Mouse (Mus musculus): ENCODE data around the gene Rtl8b. TPM values are rescaled to one million over a fixed set of nuclear protein-coding genes. Genes with fewer than 3 reads are reported as not detected.
A peak's percentile ranks its signal among the peaks of the same experiment; 100 is the strongest.

The Rtl8b gene
- 38.2 and 50.0 TPM in 2 replicates for polyA plus RNA-seq (2012; rRNA removed)

DNA sequence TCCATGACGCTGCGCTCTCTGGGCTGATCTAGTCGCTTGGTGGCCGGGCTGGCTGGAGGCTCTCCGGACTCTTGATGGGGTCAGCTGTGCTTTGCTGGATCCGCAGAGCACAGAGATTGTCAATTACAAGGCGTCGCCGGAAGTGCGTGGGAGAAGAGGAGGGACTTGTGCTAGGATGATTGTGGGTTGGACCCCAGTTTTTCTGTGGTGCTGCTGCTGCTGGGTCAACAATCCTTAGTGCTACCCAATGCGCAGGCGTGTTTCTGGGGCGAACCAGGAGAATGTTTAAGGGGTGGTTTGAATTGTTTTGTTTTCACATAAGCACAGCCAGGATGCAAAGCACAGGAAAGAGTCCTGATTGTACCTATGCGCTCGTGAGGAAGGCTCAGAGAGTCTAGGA lies at the start of gene Rtl8b:
TSS of gene Rtl8b (minus strand) at position 115 of the 400 bp plus-strand sequence.
- TF ChIP-seq CTCF (IDR thresholded peaks at IDR 0.05; ENCODE audit: extremely low read depth, insufficient read depth, insufficient read length, insufficient replicate concordance) (no peak), POLR2A (IDR thresholded peaks at IDR 0.05; ENCODE audit: low read depth, low read length) (no peak)
- DNase-seq (ENCODE audit: low read depth in 1 of 2, low spot score in 2 of 2): peak; percentile 54 to 59
- Histone ChIP-seq H3K4me3 (ENCODE audit: extremely low read depth, insufficient read depth, insufficient read length) (peak within 1 kb of the TSS; percentile 48), H3K27ac (ENCODE audit: insufficient read depth, low read length) (no peak within 1 kb of the TSS), H3K27me3 (ENCODE audit: control insufficient read depth, insufficient read depth, low read length) (no peaks in the 10 kb centered on the region), H3K4me1 (ENCODE audit: control insufficient read depth, insufficient read depth, insufficient read length) (no peaks in the 10 kb centered on the region), H3K36me3 (ENCODE audit: control insufficient read depth, insufficient read depth, low read length) (no peaks in the 10 kb centered on the region)
- 23% methylated on average over 14 of the region's 15 CpGs for WGBS

DNA sequence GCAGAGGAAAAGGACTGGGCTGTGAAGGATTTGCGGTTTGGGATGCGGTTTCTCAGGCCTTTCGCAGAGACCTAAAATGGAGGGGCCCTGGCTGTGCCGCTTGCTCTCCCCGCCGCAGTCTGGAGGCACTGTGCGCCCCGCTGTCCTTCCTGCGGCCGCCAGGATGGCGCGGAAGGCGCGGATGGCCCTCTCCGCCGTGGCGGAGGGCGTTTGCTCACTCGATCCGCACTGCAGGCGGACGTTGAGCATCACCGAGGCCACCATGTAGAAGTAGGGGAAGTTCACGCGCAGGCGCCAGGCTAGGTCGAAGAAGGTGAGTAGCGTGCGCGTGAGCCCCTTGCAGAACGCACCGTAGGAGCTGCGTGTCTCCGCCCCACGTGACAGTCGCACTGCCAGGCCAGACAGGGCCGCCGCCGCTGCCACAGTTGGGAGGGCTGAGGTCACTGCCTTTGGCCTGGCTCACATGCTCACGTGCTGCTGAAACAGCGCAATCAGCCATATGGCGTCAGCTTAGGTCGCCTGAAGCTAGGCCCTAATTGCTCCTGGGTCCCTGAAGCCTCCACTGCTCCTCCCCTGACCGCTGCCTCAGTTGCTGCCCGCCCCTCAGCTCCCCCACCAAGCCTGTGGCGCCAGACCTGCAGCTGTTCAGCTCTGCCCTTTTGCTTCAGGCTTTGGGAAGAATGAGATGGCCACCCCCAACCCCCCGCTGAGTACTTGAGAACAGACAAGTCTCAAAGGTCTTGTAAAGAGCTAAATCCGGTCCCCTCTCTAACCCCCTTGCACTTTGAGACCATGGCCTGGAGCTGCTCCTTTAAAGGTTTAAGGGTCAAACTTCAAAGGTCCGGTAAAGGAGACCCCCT lies 46.3 kb upstream of the Rtl8b start:
- Histone ChIP-seq H3K36me3 (ENCODE audit: control insufficient read depth, insufficient read depth, low read length) (no peaks in the 10 kb centered on the region), H3K4me3 (ENCODE audit: extremely low read depth, insufficient read depth, insufficient read length) (no peak overlapping the region), H3K27me3 (ENCODE audit: control insufficient read depth, insufficient read depth, low read length) (no peaks in the 10 kb centered on the region), H3K27ac (ENCODE audit: insufficient read depth, low read length) (no peak overlapping the region), H3K4me1 (ENCODE audit: control insufficient read depth, insufficient read depth, insufficient read length) (no peaks in the 10 kb centered on the region)
- TF ChIP-seq CTCF (IDR thresholded peaks at IDR 0.05; ENCODE audit: extremely low read depth, insufficient read depth, insufficient read length, insufficient replicate concordance) (no peak), POLR2A (IDR thresholded peaks at IDR 0.05; ENCODE audit: low read depth, low read length) (no peak)
- 34% methylated on average over 49 of the region's 49 CpGs for WGBS
- DNase-seq (ENCODE audit: low read depth in 1 of 2, low spot score in 2 of 2): no peak

DNA sequence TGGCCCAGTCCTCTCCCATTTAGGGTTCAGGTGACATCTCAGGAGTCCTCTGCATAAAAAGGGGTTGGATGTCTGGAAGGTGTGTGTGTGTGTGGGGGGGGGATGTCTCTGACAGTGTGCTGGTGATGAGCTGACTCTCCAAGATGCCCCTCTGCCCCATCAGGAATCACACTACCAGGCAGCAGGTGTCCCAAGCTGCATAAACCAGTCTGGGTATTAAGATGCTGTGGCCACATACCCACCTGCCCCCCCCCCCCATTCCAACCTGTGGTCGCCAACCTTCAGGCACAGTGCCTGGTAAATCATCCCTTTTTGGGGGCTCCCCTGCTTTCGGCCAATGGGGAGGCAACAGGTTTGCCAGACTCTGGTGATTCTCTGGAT lies 45.7 kb upstream of the Rtl8b start:
- H3K36me3 ChIP-seq (ENCODE audit: control insufficient read depth, insufficient read depth, low read length): no peaks in the 10 kb centered on the region
- H3K27me3 ChIP-seq (ENCODE audit: control insufficient read depth, insufficient read depth, low read length): no peaks in the 10 kb centered on the region
- H3K4me1 ChIP-seq (ENCODE audit: control insufficient read depth, insufficient read depth, insufficient read length): no peaks in the 10 kb centered on the region
- TF ChIP-seq CTCF (IDR thresholded peaks at IDR 0.05; ENCODE audit: extremely low read depth, insufficient read depth, insufficient read length, insufficient replicate concordance) (no peak), POLR2A (IDR thresholded peaks at IDR 0.05; ENCODE audit: low read depth, low read length) (no peak)
- WGBS: 75% methylated on average over 2 of the region's 2 CpGs
- H3K27ac ChIP-seq (ENCODE audit: insufficient read depth, low read length): no peak overlapping the region
- no peak for DNase-seq (ENCODE audit: low read depth in 1 of 2, low spot score in 2 of 2)
- H3K4me3 ChIP-seq (ENCODE audit: extremely low read depth, insufficient read depth, insufficient read length): no peak overlapping the region

DNA sequence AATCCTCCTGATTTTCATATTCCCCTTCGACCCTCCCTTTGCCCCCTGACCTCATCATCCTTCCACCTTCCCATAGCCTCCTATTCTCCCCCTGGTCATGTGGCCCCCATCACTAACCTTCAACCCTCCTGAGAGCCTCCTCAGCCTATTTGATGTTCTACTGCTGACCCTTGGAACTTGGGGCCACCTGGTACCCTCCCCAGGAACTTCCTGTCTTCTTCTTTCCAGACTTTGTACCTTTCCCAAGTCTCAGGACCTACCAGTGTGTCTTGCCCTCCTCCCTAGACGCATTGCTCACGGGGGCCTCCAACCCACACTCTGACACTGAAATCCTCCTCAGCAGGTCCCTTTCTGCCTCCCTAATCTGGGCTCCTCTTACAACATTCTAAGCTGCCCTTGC lies 32.5 kb upstream of the Rtl8b start:
- DNase-seq (ENCODE audit: low read depth in 1 of 2, low spot score in 2 of 2): no peak
- H3K4me1 ChIP-seq (ENCODE audit: control insufficient read depth, insufficient read depth, insufficient read length): no peaks in the 10 kb centered on the region
- WGBS: 82% methylated on average over 3 of the region's 3 CpGs
- H3K36me3 ChIP-seq (ENCODE audit: control insufficient read depth, insufficient read depth, low read length): no peaks in the 10 kb centered on the region
- H3K27me3 ChIP-seq (ENCODE audit: control insufficient read depth, insufficient read depth, low read length): no peaks in the 10 kb centered on the region
- TF ChIP-seq CTCF (IDR thresholded peaks at IDR 0.05; ENCODE audit: extremely low read depth, insufficient read depth, insufficient read length, insufficient replicate concordance) (no peak), POLR2A (IDR thresholded peaks at IDR 0.05; ENCODE audit: low read depth, low read length) (no peak)
- no peak overlapping the region for H3K27ac ChIP-seq (ENCODE audit: insufficient read depth, low read length)
- no peak overlapping the region for H3K4me3 ChIP-seq (ENCODE audit: extremely low read depth, insufficient read depth, insufficient read length)

DNA sequence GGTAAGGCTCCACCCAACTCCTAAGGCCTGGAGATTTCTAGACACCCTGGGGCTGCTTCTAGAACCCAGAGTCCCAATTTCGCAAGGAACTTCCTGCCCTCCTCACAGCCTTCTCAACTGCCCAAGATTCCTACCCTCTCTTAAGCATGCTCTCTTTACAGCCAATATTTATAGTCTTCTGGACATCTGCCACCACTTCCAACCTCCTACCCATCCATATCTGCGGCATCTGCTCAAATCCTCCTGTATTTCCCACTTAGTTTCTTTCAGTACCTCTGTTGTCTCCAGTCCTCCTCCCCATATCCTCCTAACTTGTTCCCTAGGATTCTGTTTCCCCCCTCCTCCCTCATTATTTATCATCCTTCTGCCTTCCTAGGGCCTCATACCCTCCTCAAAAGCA lies 29.0 kb upstream of the Rtl8b start:
- TF ChIP-seq CTCF (IDR thresholded peaks at IDR 0.05; ENCODE audit: extremely low read depth, insufficient read depth, insufficient read length, insufficient replicate concordance): no peak
- Histone ChIP-seq H3K4me1 (ENCODE audit: control insufficient read depth, insufficient read depth, insufficient read length) (no peaks in the 10 kb centered on the region), H3K36me3 (ENCODE audit: control insufficient read depth, insufficient read depth, low read length) (no peaks in the 10 kb centered on the region), H3K27ac (ENCODE audit: insufficient read depth, low read length) (no peak overlapping the region), H3K4me3 (ENCODE audit: extremely low read depth, insufficient read depth, insufficient read length) (no peak overlapping the region), H3K27me3 (ENCODE audit: control insufficient read depth, insufficient read depth, low read length) (no peaks in the 10 kb centered on the region)
- DNase-seq (ENCODE audit: low read depth in 1 of 2, low spot score in 2 of 2): no peak
- 94% methylated on average over 2 of the region's 2 CpGs for WGBS

DNA sequence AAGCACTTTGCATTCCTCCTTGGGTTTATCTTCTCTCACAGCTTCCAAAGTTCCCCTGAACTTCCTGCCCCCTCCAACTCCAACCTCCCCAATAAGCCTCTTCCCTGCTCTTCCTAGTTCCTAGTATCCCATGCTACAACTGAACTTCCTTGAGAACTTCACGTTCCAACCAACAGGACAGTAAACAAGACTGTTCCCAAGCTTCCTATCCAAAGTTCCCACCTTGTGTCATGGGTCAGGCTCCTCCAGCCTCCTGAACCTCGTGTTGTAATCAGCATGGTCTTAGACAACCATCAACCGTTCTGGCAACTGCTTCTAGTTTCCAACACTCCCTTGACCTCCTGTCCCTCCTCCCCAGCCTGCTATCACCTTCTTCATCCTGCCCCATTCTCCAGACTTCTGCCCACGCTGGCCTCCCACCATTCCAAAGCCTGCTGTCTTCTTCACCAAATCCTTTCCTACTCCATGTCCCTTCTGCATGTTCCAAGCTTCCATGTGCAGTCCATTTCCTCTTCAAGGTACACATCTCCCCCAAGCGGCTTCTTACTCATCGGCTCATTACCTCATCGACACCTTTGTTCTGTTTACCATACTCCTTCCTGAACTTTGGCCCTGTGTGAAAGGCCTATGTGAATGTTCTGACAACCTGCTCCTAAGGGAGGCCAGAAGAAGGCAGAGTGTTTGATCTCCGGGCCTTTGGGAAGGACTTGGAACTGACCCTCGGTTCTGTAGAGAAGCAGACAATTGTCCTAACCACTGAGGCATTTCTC lies 24.0 kb upstream of the Rtl8b start:
- H3K36me3 ChIP-seq (ENCODE audit: control insufficient read depth, insufficient read depth, low read length): no peaks in the 10 kb centered on the region
- DNase-seq (ENCODE audit: low read depth in 1 of 2, low spot score in 2 of 2): no peak
- no peaks in the 10 kb centered on the region for H3K4me1 ChIP-seq (ENCODE audit: control insufficient read depth, insufficient read depth, insufficient read length)
- H3K27ac ChIP-seq (ENCODE audit: insufficient read depth, low read length): no peak overlapping the region
- no peak for TF ChIP-seq CTCF (IDR thresholded peaks at IDR 0.05; ENCODE audit: extremely low read depth, insufficient read depth, insufficient read length, insufficient replicate concordance)
- no peak for TF ChIP-seq POLR2A (IDR thresholded peaks at IDR 0.05; ENCODE audit: low read depth, low read length)
- no peak overlapping the region for H3K4me3 ChIP-seq (ENCODE audit: extremely low read depth, insufficient read depth, insufficient read length)
- 75% methylated on average over 9 of the region's 9 CpGs for WGBS
- H3K27me3 ChIP-seq (ENCODE audit: control insufficient read depth, insufficient read depth, low read length): no peaks in the 10 kb centered on the region
